Mouse (Mus musculus): ENCODE results near the gene Plcb3. TPM values are rescaled to one million over a fixed set of nuclear protein-coding genes. Genes with fewer than 3 reads are reported as not detected.

The Plcb3 gene
- total RNA-seq, 1 experiment from 2014 or later, result 12.3 TPM

DNA sequence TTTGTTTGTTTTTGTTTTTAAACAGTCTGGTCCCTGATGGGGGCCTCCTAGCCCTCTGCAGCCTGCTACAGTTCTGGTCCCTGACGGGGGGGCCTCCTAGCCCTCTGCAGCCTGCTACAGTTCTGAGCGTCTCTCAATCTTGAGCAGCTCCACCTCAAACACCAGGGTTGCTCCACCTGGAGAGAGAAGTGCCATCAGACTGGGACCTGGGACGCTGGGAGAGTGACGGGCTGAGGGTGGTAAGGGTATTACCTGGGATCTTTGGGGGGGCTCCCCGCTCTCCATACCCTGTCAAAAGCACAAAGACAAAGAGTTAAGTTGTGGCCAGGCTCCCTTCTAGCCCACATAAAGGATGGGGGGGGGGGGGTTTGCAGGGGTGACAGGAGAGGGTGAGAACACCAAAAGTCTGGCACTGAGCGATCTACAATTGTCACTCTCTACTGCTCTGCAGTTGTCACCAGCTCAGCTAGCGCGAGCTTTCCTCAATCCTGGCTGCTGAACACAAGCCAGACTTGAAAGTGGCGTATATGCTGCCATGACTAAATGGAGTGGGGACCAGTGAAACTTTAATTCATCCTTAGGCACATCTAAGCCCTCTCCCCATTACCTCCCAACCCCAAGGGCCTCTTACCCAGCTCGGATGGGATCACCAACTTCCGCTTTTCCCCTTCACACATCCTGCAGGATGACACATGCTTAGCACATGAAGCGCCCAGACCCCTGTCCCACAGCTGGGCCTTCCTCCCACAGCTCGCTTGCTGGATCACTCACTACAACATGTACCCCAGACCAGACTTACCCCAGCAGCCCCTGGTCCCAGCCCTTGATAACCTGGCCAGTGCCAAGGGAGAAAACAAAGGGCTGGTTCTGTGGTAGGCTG lies 1.7 kb upstream of the Plcb3 start:
- ATAC-seq (replicated peaks in 1 of 2; ENCODE audit: insufficient read depth in 1 of 2, low FRiP score in 2 of 2, low TSS enrichment in 1 of 2, low read depth in 1 of 2, poor library complexity in 2 of 2, severe bottlenecking in 2 of 2), result no peak

DNA sequence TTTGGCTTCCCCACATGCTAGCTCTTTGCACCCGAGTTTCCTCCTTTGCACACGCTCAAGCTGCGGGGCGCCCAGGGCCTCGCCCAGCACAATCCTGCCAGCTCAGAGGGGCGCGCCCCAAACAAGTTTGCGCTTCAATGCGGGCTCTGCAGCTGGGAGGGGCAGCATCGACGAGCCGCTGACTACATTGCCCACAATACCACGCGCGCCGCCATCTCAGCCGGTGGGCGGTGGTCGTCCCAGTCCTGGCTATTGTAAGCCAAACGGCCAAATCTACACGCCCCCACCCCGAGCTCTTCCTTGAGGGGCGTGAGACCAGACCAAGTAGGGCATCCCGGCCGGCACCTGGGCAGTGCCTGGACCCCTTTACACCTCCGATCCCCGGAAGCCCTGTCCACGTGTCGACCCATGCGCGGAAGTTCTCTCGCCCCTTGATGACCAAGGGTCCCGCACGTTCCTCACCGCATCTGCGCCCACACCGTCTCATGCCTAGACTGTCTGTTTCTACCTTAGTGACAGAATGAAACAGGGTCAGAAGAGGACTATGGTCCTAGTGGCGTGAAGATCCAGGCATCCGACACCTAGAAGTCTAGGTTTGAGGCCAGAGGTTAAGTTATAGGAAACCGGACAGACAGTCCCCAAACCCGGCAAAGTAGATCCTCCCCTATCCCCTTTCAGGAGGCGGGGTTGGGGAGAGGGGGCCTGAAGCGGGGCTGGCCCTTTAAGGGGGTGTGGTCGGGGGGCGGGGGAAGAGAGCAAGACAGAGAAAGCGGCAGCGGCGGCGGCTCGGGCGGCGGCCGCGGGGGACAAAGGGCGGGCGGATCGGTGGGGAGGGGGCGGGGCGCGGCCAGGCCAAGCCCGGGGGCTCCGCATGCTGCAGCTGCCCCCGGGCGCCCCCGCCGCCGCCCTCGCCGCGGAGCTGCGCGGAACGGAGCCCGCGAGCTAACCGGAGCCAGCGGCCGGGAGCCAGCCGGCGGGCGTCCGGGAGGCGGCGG lies 1.8 kb downstream of the Plcb3 start, which contains the start of gene Ppp1r14b:
TSS of gene Ppp1r14b (plus strand) at position 758 of the 995 bp plus-strand sequence.
- ATAC-seq (replicated peaks in 1 of 2; ENCODE audit: insufficient read depth in 1 of 2, low FRiP score in 2 of 2, low TSS enrichment in 1 of 2, low read depth in 1 of 2, poor library complexity in 2 of 2, severe bottlenecking in 2 of 2), result peak; percentile 55 to 61

DNA sequence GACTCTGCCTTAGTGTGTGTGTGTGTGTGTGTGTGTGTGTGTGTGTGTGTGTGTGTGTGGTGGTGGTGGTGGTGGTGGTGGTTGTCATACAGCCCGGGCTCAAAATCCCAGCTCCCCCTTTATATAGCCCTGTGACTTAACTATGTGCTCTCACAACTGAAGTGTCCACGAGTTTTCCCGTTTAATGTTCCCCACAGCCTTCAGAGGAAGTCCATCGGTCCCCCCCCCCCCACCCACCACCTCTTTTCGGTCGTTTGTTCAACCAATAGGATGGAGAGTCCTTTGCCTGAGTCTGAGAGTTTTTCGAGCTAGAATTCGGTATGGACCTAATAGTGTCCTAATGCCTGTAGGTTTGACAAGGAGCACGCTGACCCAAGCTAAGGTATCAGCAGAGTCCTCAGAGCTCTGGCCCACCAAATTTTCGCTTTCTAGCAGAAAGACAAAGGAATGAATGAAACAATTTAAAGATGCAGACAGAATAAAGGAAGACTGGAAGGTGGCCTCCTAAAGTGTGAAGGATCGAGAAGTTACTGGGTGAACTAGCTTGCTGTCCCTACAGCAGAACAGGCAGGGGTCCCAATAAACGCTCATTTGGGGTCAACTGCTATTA lies 2.6 kb downstream of the Plcb3 start:
- no peak for ATAC-seq (replicated peaks in 1 of 2; ENCODE audit: insufficient read depth in 1 of 2, low FRiP score in 2 of 2, low TSS enrichment in 1 of 2, low read depth in 1 of 2, poor library complexity in 2 of 2, severe bottlenecking in 2 of 2)

DNA sequence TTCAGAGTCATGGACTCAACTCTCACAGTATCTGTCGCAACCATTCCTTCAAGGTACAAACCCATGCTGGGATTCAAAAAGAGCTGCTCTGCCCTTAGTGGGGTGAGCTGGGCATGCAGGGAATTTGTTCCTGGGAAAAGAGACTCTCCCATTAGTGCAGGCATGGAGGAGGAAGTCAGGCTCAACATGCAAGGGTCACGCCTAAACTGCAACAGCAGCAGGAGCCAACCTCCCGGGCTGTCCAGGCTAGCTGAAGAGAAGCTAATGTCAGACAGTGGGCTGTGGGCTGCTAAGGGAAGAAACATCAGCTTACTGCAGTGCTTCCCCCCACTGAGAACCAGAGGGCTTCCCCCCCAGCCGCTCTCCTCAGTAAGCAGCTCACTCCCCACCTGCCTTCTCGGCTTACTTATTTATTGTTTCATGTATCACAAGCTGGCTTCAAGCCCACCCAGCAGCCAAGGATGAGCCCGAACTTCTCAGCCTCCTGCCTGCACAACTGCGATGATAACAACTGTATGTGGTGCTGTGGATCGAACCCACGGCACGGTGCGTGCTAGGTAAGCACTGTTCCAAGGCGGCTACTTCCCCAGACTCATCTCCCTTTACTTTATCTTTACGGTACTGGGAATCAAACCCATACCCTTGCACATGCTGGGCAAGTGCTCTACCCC lies 3.9 kb downstream of the Plcb3 start:
- no peak for ATAC-seq (replicated peaks in 1 of 2; ENCODE audit: insufficient read depth in 1 of 2, low FRiP score in 2 of 2, low TSS enrichment in 1 of 2, low read depth in 1 of 2, poor library complexity in 2 of 2, severe bottlenecking in 2 of 2)

DNA sequence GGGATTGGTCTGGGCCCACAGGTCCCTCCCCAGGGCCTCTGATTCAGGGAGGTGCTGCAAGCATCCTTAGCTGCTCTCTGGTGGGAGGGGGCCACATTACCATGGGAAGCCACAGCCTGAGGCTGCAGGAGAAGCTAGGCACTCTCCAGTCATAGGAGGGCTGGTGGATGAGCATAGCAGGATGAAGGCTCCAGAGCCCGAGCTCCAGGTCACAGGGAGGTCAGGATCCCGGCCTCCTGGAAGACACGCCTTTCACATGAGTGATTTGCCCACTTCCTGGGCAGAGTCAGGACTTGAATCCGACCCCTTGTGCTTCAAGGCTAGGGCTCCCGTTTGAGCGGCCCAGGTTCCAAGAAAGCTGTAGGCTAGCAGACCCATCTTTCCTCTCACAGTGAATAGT lies 4.6 kb downstream of the Plcb3 start:
- ATAC-seq (replicated peaks in 1 of 2; ENCODE audit: insufficient read depth in 1 of 2, low FRiP score in 2 of 2, low TSS enrichment in 1 of 2, low read depth in 1 of 2, poor library complexity in 2 of 2, severe bottlenecking in 2 of 2), result no peak

DNA sequence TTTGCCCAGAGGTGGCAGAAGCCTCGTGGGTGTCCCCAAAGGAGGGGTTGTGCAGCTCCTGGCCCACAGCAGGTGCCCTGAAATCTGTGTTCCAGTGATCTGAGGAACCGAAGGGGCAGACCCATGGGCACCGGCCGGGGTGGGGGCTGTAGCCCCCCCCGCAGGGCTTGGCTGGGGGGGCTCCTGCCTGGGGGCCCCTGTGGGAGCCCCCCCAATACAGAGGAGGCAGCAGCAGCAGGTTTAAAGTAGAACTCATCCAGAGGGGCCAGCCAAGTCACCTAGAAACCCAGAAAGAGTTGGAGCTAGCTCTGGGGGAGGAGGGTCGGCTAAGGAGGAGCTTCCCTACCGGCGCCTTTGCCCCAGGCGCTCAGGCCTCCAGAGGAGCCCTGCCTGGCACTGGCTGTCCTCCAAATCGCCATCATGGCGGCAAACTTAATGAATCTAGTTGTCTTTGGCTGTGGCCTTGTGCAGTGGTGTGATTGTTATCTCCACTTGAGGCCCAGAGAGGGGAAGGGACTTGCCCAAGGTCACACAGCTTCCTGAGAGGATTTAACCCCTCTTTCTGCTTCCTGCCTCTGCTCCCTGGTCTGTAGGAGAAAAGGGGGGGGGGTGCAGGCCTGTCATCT lies 5.7 kb downstream of the Plcb3 start:
- ATAC-seq (replicated peaks in 1 of 2; ENCODE audit: insufficient read depth in 1 of 2, low FRiP score in 2 of 2, low TSS enrichment in 1 of 2, low read depth in 1 of 2, poor library complexity in 2 of 2, severe bottlenecking in 2 of 2), result no peak

DNA sequence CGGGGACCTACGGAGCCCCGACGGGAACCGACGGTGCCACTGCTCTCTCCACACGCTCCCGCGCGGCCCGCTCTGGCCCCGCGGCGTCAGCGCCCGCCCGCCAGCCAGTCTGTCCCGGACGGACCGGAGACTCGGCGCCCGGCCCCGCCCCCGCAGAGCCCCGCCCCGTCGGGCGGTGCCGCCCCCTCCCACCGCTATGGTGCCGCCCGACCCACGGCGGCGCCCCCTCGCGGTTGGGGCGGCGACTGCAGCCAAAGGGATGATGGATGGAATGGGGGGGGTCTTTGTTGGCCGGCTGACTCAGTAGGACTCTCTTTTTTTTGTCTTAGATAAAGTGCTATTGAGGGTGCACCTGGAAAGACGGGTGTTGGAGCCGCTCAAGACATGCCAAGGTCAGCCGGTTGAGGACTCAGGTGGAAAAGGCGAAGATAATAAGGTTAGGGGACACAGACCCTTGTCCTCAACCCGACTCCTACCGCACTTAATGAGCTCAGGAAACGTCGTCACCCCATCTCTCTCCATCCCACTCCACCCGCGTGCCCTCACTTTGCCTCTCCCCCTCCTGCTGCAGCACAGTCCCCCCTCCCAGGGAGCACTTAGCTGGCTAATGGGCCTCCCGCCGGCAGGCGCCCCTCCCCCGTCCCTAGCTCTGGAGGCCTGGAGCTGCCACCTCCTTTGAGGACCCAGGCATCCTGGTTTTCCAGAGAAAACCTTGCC lies 6.4 kb downstream of the Plcb3 start:
- peak in 1 of 2 experiments; percentile 18; a peak in 1 of 4 replicates for ATAC-seq (replicated peaks in 1 of 2; ENCODE audit: insufficient read depth in 1 of 2, low FRiP score in 2 of 2, low TSS enrichment in 1 of 2, low read depth in 1 of 2, poor library complexity in 2 of 2, severe bottlenecking in 2 of 2)

DNA sequence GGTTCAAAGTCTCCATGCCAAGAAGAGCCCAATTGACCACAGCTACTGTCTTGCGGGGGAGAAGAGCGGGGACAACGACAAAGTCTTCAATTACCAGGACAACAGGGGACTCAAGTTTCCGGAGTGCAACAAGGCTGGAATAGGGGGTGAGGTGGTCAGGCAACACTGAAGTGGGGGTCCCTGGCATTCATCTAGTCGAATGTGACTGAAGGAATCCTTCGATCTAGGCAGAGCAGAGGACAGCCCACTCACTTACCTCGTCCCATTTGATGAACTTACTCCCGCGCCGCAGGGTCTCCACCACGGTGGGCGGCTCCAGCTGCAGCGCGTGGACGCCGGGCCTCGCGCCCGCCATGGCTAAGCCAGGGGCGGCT lies 7.0 kb downstream of the Plcb3 start:
- ATAC-seq (replicated peaks in 1 of 2; ENCODE audit: insufficient read depth in 1 of 2, low FRiP score in 2 of 2, low TSS enrichment in 1 of 2, low read depth in 1 of 2, poor library complexity in 2 of 2, severe bottlenecking in 2 of 2), result no peak

DNA sequence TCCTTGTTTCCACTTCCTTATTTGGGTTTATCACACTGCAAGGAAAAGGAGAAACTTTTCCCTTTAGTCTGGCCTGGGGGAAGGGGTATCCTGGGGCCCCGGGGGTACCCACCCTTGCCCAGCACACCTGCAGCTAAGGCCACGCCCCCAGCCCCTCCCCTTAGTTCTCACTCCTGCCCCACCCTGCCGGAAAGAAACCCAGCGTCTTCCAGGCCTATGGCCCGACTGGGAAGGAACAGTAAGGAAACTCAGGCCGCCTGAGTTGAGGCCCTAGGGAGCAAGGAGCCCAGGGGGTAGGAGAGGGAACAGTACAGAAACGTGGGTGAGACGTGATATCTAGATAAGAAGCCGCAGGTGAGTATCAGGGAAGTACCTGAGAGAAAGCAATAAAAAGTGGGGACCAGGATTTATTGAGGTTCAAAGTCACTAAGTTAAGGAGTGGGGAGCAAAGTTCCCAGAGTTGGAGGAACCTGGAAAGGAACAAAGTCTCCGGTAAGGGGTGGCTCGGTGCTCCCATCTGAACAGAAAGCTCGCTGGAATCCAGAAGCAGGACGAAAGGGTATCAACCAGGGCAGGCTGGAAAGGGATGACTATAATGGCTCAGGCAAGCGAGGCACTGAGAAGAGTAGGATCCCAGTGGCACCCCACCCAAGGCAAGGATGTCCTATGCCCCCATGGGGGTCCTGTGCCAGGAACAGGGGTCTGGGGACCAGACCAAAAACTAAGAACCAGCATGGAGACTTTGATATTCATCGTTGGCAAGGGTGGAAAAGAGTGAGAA lies 7.6 kb downstream of the Plcb3 start:
- no peak for ATAC-seq (replicated peaks in 1 of 2; ENCODE audit: insufficient read depth in 1 of 2, low FRiP score in 2 of 2, low TSS enrichment in 1 of 2, low read depth in 1 of 2, poor library complexity in 2 of 2, severe bottlenecking in 2 of 2)

DNA sequence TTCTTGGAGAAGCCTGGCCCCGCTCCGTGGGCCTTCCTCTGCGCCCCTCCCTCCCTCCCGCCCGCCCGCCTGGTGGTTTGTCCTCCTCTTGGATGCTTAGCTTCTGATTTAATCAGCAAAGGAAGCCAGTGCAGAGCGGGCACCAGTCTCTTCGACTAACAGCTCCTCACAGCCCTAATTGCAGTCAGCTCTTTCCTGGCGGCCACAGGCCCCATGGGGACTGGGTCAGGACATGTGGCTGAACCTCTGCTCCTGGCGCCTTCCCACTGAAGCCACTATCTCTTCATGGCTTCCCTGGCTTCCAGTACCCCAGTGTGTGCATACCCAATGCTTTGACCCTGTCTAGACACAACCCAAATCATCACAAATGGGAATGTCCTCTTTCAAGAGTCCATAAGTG lies 19.8 kb downstream of the Plcb3 start:
- no peak for ATAC-seq (replicated peaks in 1 of 2; ENCODE audit: insufficient read depth in 1 of 2, low FRiP score in 2 of 2, low TSS enrichment in 1 of 2, low read depth in 1 of 2, poor library complexity in 2 of 2, severe bottlenecking in 2 of 2)

DNA sequence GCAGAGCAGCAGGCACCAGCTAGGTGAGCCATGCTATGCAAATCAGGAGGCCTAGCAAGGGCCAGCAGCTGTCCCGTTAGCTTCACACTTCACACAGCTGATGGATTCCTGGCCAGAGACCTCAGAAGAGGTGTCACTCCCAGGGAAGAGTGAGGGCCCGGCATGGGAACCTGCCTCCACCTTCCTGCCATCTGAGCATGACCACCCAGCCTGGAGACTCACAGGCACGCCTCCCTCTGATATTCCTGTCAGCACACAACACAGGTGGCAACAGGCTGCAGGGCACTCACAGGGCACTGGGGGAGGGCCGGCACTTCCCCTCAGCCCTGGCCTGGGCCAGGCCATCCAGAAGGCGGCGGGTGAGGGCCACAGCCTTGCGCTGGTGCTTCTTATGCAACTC lies 20.8 kb downstream of the Plcb3 start:
- ATAC-seq (replicated peaks in 1 of 2; ENCODE audit: insufficient read depth in 1 of 2, low FRiP score in 2 of 2, low TSS enrichment in 1 of 2, low read depth in 1 of 2, poor library complexity in 2 of 2, severe bottlenecking in 2 of 2), result no peak

DNA sequence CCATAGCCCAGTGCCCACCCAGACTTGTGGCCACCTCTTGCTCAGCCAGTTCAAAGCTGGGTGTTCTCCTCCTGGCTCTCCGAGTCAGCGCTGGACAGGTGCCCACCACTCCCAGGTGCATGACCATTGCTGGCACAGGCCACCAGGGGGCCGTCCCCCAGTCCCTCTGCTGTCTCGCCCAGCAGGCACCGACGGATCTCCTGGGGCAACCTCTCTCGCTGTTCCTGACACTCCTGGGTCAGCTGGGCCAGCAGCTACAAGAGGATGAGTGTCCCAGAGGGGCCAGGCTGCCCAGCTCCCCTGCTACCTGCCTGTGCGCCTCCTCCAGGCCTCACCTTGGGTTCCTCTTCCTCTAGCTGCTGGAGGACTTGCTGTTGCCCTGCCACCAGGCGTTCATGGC lies 22.2 kb downstream of the Plcb3 start:
- ATAC-seq (replicated peaks in 1 of 2; ENCODE audit: insufficient read depth in 1 of 2, low FRiP score in 2 of 2, low TSS enrichment in 1 of 2, low read depth in 1 of 2, poor library complexity in 2 of 2, severe bottlenecking in 2 of 2), result no peak

DNA sequence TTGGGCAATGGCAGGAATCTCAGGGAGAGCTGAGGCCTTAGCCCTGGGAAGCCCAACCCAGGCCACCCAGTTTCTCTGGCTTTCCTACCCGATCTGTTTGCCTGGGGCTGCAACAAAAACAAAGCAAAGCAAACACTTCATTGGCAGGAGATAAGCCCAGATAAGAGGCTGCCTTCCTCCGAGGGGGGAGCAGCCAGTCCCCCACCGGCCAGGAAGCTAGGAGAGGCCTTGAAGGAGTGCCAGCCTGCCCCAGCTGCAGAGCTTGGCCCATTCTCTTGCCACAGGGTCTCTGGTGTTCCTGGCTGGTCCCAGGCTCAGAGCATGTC lies 23.6 kb downstream of the Plcb3 start:
- ATAC-seq (replicated peaks in 1 of 2; ENCODE audit: insufficient read depth in 1 of 2, low FRiP score in 2 of 2, low TSS enrichment in 1 of 2, low read depth in 1 of 2, poor library complexity in 2 of 2, severe bottlenecking in 2 of 2), result no peak

DNA sequence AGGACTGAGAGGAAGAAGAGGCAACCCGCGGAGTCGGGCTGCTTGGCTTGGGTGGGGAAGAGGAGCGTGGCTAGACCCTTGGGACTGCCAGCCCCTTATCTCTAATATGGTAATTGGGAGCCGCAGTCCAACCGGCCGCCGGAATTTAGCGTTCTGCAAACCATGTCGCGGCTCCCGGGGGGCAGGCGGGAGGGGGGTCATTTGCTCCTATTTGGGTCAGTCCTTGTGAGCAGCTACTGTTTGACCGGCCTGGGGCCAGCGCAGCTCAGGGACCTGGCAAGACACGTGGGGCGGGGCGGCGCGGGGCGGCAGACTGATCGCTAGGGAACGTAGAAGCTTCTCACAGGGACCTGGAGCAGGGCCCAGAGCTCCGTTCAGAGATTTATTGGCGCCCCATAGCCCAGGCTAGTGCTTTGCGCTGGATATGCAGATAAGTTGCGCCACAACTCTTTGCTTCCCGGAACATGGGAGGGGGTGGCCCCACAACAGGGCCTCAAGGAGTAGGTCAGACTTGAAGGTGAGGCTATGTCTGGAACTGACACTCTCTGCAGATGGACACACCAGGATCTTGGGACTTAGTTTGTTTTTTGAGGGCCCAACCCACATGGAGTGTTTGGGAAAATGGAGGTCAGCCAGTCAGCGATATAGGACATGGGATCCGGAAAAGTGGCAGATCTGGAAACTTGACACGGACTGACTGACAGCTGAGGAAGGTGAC lies 24.1 kb downstream of the Plcb3 start:
- ATAC-seq (replicated peaks in 1 of 2; ENCODE audit: insufficient read depth in 1 of 2, low FRiP score in 2 of 2, low TSS enrichment in 1 of 2, low read depth in 1 of 2, poor library complexity in 2 of 2, severe bottlenecking in 2 of 2), result peak; percentile 8 to 13; a peak in 2 of 4 replicates

DNA sequence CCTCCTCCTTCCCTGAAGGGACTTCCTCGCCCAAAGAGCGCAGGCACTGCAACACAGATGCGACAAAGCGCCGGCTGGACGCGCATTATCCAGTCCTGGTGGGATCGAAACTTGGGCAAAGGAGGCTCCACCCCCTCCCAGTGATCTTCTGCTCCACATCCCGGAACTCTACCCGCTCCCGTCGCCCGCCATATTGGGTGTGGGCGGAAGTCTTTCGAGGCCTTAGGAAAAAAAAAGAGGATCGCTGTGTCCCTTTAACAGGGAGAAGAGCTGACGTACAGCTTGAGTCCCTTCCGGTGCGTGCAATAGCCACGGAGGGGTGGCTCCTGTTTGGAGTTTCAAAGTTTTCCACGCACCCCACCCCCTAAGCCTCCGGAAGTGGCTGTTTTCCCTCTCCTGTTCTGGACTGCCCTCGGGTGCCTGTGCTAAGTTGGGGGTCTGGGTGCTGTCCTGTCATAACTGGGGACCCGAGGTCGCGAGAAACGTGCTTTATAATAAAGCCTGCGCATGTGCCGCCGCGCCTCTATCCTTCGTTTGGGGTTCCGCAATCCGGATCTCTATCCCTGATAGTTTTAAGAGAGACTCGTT lies 24.8 kb downstream of the Plcb3 start:
- ATAC-seq (replicated peaks in 1 of 2; ENCODE audit: insufficient read depth in 1 of 2, low FRiP score in 2 of 2, low TSS enrichment in 1 of 2, low read depth in 1 of 2, poor library complexity in 2 of 2, severe bottlenecking in 2 of 2), result peak; percentile 64 to 79
